Mouse (Mus musculus) monocyte, adult 5-6 weeks (primary cell): ENCODE measurements around the gene 4930519G04Rik. TPM values are rescaled to one million over a fixed set of nuclear protein-coding genes. Genes with fewer than 3 reads are reported as not detected.
"Not testable (repeated sequence)": the region's sequence is repeated elsewhere in the genome, so short reads cannot be mapped to it uniquely, and the experiment has no call there.

Source experiments
- ATAC-seq: fragments of 153-309, 156-312 bp; replicated peaks from 2 replicates; pipeline ENCODE4 v1.8.0; 2017; ENCODE audit warnings: mild to moderate bottlenecking; ENCODE audit not compliant: low TSS enrichment, insufficient number of reproducible peaks, severe bottlenecking, poor library complexity, low FRiP score
- total RNA-seq: library from RNA; stranded (forward); fragments of 200-1000, 200-491, 200-594 nt; gene quantifications from 3 replicates; pipeline ENCODE4 v1.2.3, GENCODE M21; 2017

Gene 4930519G04Rik
- total RNA-seq, 1 experiment from 2014 or later: 0.57 TPM

GRCm38 (mm10) chr5:114829740-114830139, 23.7 kb upstream of the 4930519G04Rik start:
- ATAC-seq: no peak

- no peak for ATAC-seq
Measured at GRCm38 (mm10) chr5:114836886-114837285, 16.6 kb upstream of the 4930519G04Rik start.

DNA sequence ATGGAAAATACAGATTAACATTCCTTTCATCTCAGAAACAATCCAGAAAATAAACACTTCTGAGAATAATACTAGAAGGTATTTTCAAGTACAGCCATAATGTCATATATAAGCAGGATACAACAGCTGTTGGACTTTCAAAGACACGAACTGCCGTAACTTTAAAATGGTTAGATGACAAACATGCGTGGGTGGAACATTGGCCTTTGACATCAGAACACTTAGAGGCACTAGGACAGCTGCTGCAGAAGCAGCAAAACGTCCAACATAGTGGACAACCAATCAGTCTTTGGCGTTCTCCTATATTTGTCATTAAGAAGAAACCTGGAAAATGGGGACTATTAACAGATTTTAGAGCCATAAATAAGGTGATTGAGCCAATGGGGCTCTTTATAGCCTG, 13.0 kb upstream of the 4930519G04Rik start:
- not testable (repeated sequence) for ATAC-seq

GRCm38 (mm10) chr5:114842155-114842554, 11.3 kb upstream of the 4930519G04Rik start:
- ATAC-seq: not testable (repeated sequence)

- no peak for ATAC-seq
Measured at GRCm38 (mm10) chr5:114842674-114843073, 10.8 kb upstream of the 4930519G04Rik start.

- not testable (repeated sequence) for ATAC-seq
Measured at GRCm38 (mm10) chr5:114844371-114844770, 9.1 kb upstream of the 4930519G04Rik start.

- ATAC-seq: no peak
Measured at GRCm38 (mm10) chr5:114851565-114852236, 1.8 kb upstream of the 4930519G04Rik start.

GRCm38 (mm10) chr5:114858582-114858981, 5.1 kb downstream of the 4930519G04Rik start, which contains the start of gene Gm9936:
Gm9936 (minus strand) TSS chr5:114858682.
- ATAC-seq: no peak

DNA sequence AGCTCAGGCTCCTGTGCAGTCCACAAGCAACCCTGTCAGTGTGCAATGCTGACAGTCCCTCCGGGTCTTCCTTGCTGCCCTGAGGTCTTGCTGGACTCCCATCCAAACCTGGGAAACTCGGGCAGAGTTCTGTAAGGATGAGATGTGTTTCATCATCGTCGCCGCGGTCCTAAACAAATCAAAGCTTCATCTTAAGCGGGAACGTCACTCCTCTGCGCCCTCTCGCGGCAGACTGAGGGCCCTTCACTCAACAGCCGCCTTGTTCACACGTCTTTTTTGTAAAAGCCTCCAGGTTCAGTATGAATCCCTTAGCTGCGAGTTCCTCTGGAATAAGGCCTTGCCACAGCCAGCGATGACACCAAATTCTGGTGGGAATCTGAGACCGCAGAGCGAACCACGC, 5.8 kb downstream of the 4930519G04Rik start:
- peak; percentile 73 for ATAC-seq

- no peak for ATAC-seq
Measured at GRCm38 (mm10) chr5:114861730-114862129, 8.3 kb downstream of the 4930519G04Rik start.

- ATAC-seq: peak; percentile 59; the same call in 1 of the 2 replicates
Measured at GRCm38 (mm10) chr5:114864813-114865212, 11.3 kb downstream of the 4930519G04Rik start.

GRCm38 (mm10) chr5:114865279-114865678, 11.8 kb downstream of the 4930519G04Rik start:
- no peak for ATAC-seq

GRCm38 (mm10) chr5:114875858-114876257, 22.4 kb downstream of the 4930519G04Rik start:
- ATAC-seq: no peak

GRCm38 (mm10) chr5:114876331-114876730, 22.9 kb downstream of the 4930519G04Rik start:
- ATAC-seq: no peak

DNA sequence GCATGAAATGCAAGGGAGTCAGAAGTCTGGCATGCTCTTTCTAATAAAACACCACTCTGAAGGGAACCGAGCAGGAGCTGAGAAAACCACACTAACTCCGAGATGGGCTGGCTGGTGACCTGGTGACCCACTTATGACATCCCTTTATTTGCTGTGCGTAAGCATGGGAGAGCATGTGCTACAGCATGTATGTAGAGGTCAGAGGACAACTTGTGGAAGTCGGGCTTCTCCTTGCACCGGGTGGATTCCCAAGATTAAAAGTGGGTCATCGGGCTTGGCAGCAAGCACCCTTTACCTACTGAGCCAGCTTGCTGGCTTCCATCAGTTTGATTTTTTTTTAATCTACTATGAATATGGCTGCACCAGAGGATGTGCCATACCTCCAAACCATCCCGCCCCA, 24.0 kb downstream of the 4930519G04Rik start:
- no peak for ATAC-seq

DNA sequence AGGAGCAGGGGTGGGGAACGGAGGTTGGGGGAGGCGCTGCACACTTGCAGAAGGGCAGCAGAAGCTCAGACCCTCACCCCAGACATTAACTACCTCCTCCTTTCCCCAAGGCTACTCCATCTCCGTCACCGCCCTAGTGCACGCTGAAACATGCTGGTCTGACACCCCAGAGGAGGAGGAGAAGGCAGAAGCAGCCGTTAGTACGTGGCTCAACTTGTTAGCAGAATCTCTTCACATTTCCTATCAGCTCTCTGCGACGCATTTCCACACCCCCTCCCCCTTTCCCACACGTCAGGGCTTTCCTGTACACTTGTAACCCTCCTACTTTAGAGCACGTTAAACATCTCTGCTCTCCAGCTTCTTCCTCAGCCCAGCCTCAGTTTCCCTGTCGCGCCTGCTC, 25.9 kb downstream of the 4930519G04Rik start:
- no peak for ATAC-seq

GRCm38 (mm10) chr5:114882319-114882718, 28.9 kb downstream of the 4930519G04Rik start:
- not testable (repeated sequence) for ATAC-seq

DNA sequence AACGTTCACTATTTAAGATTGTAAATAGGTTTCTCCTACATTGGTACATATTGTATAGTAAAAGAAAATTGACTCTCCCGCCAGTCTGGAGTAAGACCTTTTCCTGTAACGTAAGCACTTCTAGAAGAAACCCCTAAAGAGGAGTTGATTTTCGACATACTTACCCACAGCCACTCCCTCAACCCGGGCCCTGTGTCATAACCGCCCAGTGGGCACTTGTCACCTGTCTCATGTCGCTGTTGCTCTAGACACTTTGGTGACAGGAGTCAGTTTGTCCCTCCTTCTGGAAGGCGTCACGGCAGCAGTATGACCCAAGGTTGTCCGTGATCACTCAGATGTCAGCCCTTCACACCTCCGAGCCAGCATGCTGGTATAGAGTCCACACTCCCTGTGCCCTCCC, 29.6 kb downstream of the 4930519G04Rik start:
- no peak for ATAC-seq

DNA sequence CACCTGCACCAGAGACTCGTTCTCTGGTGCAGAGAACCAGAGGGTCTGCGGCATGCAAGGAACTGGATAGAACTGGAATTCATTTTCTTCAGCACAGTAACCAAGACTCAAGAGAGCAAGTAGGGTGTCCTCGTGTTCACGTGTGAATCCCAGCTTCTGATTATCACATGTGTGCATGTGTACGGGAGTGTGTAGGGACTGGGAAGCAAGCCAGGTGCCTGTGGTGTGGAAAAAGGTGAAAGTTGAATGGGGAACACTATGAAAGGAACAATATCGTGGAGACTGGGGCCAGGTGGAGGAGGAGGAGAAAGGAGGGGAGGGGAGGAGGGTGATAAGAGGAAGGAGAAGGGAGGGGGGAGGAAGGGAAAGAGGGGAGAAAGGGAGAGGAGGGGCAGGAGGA, 33.3 kb downstream of the 4930519G04Rik start:
- ATAC-seq: no peak

- ATAC-seq: no peak
Measured at GRCm38 (mm10) chr5:114888995-114889394, 35.5 kb downstream of the 4930519G04Rik start.

- no peak for ATAC-seq
Measured at GRCm38 (mm10) chr5:114895542-114895941, 42.1 kb downstream of the 4930519G04Rik start.
